Mouse (Mus musculus): Measurements from ENCODE around the gene Fam205a1.

DNA sequence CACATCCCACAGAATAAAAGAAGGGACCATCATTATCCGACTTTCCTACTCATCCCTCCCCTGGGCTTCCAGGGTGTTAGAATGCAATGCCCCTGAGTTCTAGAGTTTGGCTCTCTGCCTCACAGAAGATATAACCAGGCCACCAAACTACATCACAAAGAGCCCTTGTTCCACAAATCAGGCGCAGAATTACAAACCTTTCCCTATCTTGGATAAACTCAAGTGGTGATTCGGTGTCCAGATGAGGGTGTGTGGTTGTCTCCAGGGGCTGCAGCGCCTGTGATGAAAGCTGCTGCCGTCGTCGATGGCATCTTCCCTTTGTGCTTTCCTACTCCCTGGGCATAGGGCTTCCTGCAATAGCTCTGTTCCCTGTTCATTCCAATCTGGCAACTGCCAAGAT lies 20.4 kb upstream of the Fam205a1 start, which contains the start of gene Fam205c:
- TF ChIP-seq CTCF (IDR thresholded peaks at IDR 0.05; ENCODE audit: extremely low read depth, insufficient read length, insufficient replicate concordance, low read depth, low read length) (no peak), POLR2A (IDR thresholded peaks at IDR 0.05; ENCODE audit: low read depth, low read length) (no peak)
